Mouse (Mus musculus) neural tube, embryonic 12.5 days (tissue): ENCODE results near the gene Tbx6. TPM values are rescaled to one million over a fixed set of nuclear protein-coding genes. Genes with fewer than 3 reads are reported as not detected.

Experiments
- ATAC-seq: fragments of 200-750 bp; cut with Nextera tagmentation; 2 replicates; pipeline ENCODE4 v1.8.0; 2017; ENCODE audit warnings: low read depth, mild to moderate bottlenecking, moderate TSS enrichment, moderate library complexity; ENCODE audit not compliant: low FRiP score
- H3K27ac ChIP-seq: fragments of 300-500 bp; sonication (generic); 2 replicates; pipeline ENCODE4 v1.5.1; 2016
- H3K27me3 ChIP-seq: fragments of 300-500 bp; sonication (generic); replicated peaks from 2 replicates; pipeline ENCODE4 v1.6.1; 2016; ENCODE audit warnings: mild to moderate bottlenecking
- H3K36me3 ChIP-seq: fragments of 300-500 bp; sonication (generic); 2 replicates; pipeline ENCODE4 v1.6.1; 2016; ENCODE audit warnings: mild to moderate bottlenecking
- H3K4me1 ChIP-seq: fragments of 300-500 bp; sonication (generic); 2 replicates; pipeline ENCODE4 v1.6.1; 2016
- H3K4me2 ChIP-seq: fragments of 300-500 bp; sonication (generic); replicated peaks from 2 replicates; pipeline ENCODE4 v1.6.1; 2016; ENCODE audit warnings: mild to moderate bottlenecking
- H3K4me3 ChIP-seq: fragments of 300-500 bp; sonication (generic); 2 replicates; pipeline ENCODE4 v1.5.1; 2016
- H3K9ac ChIP-seq: fragments of 300-500 bp; sonication (generic); 2 replicates; pipeline ENCODE4 v1.6.1; 2016; ENCODE audit warnings: mild to moderate bottlenecking
- H3K9me3 ChIP-seq: fragments of 300-500 bp; sonication (generic); 2 replicates; pipeline ENCODE4 v1.6.1; 2016; ENCODE audit warnings: mild to moderate bottlenecking
- WGBS: fragments of 180-500 bp; shearing (Covaris S2); methylation state at CpG from one replicate; pipeline ENCODE4 v1.1.7; 2016; 5-methylcytosine and 5-hydroxymethylcytosine counted together
- polyA plus RNA-seq: library from polyadenylated mRNA; unstranded; fragments of >200 nt; fragmentation: Nextera tagmentation; extraction: Ambion mirVana; gene quantifications from 2 replicates; pipeline ENCODE4 v1.2.1, GENCODE M21; 2016

The Tbx6 gene
- polyA plus RNA-seq, 1 experiment from 2014 or later = 0.68 TPM

DNA sequence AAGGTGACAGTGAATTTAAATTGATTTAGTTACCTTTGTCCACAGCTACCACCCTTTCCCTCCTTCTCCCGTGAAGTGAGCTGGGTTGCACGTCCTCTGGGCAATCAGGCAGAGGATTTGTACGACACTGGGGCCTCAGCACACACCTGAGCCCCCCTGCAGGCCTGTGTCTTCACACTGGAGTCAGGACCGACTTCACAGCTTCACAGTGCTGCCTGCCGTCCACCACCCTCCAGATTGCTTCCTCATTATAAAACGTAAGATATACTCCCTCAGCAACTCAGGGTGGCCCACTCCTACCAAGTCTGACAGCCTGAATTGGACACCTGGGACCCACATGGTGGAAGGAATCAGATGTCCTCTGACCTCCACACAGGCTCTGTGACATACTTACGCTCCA lies 22.7 kb upstream of the Tbx6 start:
- peaks cover 8% of the 10 kb centered on the region for H3K36me3 ChIP-seq
- WGBS = 60% methylated on average over 7 of the region's 7 CpGs
- no peak overlapping the region for H3K9ac ChIP-seq
- H3K4me2 ChIP-seq = no peak overlapping the region
- no peak for ATAC-seq
- no peak overlapping the region for H3K4me3 ChIP-seq
- H3K27ac ChIP-seq = no peak overlapping the region
- H3K4me1 ChIP-seq = peaks cover 26% of the 10 kb centered on the region
- no peaks in the 10 kb centered on the region for H3K27me3 ChIP-seq
- no peaks in the 10 kb centered on the region for H3K9me3 ChIP-seq

DNA sequence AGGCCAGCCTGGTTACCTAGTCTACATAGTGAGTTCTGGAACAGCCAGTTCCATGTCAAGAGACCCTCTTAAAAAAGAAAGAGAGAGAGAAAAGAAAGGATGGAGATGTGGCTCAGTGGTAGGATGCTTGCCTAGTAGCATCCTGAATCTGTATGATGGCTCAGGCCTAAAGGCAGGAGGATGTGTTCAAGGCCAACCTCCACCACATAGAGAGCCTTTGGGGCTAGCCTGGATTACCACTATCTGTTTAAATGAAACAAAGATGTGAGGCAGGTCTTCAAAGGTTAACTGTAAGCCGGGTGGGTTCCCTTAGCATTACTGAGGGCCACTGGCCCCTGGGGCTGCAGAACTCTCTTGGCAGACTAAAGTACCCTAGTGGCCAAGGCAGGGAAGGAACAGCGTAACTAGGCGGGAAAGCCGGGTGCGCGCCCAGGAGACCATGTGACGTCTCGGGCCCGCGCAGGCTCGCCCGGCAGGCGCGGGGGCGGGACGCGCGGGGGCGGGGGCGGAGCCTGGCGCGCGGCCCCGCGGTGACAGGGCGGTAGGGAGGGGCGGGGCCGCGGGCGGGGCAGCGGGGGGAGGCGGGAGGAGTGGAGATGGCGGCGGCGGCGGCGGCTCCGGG lies 22.1 kb upstream of the Tbx6 start, which contains the start of gene Mapk3:
Gene Mapk3 (plus strand): TSS at position 552 of the 622 bp plus-strand sequence.
- 2% methylated on average over 33 of the region's 38 CpGs for WGBS
- H3K9ac ChIP-seq = peak within 1 kb of the TSS; percentile 81
- ATAC-seq = peak; percentile 70
- H3K9me3 ChIP-seq = no peaks in the 10 kb centered on the region
- peaks cover 26% of the 10 kb centered on the region for H3K4me1 ChIP-seq
- peak within 1 kb of the TSS; percentile 58 for H3K27ac ChIP-seq
- H3K36me3 ChIP-seq = peaks cover 14% of the 10 kb centered on the region
- peak within 1 kb of the TSS; percentile 78 for H3K4me3 ChIP-seq
- H3K27me3 ChIP-seq = no peaks in the 10 kb centered on the region
- H3K4me2 ChIP-seq = peak within 1 kb of the TSS; percentile 93

DNA sequence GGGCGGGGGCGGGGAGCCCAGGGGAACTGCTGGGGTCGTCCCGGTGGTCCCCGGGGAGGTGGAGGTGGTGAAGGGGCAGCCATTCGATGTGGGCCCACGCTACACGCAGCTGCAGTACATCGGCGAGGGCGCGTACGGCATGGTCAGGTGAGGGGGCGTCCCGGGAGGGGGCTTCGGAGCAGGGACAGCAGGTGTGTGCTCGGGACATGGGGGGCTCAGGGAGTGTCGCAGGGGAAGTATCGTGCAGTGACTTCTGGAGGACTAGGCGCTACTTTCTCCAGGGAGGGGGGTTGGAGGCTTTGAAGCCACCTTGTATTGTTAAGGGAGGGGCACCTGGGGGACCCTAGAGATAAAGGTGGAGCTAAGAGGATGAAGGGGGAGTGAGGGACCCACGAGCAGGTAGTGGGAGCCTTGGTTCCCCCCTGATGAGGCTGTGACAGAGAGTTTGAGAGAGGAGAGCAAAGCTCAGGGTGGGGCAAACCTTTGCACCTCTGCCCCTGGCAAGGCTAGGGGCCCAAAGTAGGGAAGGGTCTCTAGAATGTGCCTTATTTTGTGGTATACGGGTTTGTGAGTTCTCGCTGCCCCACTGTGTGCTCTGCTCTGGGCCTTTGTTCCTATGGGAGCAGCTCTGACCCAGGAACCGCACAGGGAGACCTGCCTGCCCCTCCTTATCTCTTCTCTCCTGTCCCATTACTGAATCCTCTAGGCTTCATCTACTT lies 21.5 kb upstream of the Tbx6 start:
- Histone ChIP-seq H3K4me2 (peak overlapping the region; percentile 93), H3K4me1 (peaks cover 24% of the 10 kb centered on the region)

DNA sequence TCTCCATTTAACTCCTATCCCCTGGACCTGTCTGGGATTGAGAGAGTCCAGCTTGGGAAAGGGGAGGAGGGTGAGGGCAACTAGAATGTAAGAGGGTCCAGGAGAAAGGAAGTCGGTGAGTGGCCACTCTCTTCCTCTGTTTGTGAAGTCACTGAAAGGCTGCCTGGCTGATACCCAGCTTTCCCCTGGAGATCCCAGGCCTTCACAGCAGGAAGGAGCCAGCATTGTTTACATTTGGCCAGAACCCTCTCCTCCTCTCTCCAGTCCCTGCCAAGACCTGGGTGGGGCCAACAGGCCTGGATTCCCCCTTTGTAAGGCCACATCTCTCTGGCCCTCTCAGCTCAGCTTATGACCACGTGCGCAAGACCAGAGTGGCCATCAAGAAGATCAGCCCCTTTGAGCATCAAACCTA lies 20.9 kb upstream of the Tbx6 start:
- Histone ChIP-seq H3K27ac (peak overlapping the region; percentile 58), H3K4me3 (peak overlapping the region; percentile 78), H3K36me3 (peaks cover 26% of the 10 kb centered on the region), H3K9me3 (no peaks in the 10 kb centered on the region), H3K4me2 (peak overlapping the region; percentile 93), H3K9ac (peak overlapping the region; percentile 81), H3K27me3 (no peaks in the 10 kb centered on the region), H3K4me1 (peaks cover 21% of the 10 kb centered on the region)
- no peak for ATAC-seq
- 14% methylated on average over 3 of the region's 3 CpGs for WGBS

More for the DNA sequence above, 21.5 kb upstream of the Tbx6 start:
- H3K4me3 ChIP-seq = peak overlapping the region; percentile 78
- peaks cover 21% of the 10 kb centered on the region for H3K36me3 ChIP-seq
- ATAC-seq = peak; percentile 71
- H3K9me3 ChIP-seq = no peaks in the 10 kb centered on the region
- H3K27me3 ChIP-seq = no peaks in the 10 kb centered on the region
- peak overlapping the region; percentile 81 for H3K9ac ChIP-seq
- 2% methylated on average over 24 of the region's 24 CpGs for WGBS
- H3K27ac ChIP-seq = peak overlapping the region; percentile 58

DNA sequence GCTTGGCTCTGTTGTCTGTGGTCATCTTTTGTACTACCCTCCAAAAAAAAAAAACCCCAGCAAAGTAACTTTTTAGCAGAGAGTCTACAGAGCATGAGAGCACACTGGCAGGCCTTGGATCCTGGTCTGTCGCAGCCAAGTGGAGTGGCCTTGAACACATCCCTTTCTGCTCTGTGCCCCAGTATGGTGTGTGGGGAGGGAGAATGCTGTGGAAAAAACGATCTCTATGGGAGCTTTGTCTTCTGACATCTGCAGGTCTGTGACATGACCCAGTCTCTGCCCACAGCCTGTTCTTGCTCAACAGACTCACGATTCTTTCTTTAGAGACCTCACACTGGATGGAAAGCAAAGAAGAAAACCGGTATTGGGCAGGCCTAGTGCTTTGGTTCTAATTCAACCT lies 20.3 kb upstream of the Tbx6 start:
- 74% methylated on average over 4 of the region's 4 CpGs for WGBS
- Histone ChIP-seq H3K4me3 (no peak overlapping the region), H3K36me3 (peaks cover 32% of the 10 kb centered on the region), H3K4me1 (peaks cover 21% of the 10 kb centered on the region), H3K27me3 (no peaks in the 10 kb centered on the region), H3K9ac (peak overlapping the region; percentile 81; the same call in 1 of the 2 replicates), H3K4me2 (peak overlapping the region; percentile 93), H3K27ac (no peak overlapping the region), H3K9me3 (no peaks in the 10 kb centered on the region)
- ATAC-seq = no peak

DNA sequence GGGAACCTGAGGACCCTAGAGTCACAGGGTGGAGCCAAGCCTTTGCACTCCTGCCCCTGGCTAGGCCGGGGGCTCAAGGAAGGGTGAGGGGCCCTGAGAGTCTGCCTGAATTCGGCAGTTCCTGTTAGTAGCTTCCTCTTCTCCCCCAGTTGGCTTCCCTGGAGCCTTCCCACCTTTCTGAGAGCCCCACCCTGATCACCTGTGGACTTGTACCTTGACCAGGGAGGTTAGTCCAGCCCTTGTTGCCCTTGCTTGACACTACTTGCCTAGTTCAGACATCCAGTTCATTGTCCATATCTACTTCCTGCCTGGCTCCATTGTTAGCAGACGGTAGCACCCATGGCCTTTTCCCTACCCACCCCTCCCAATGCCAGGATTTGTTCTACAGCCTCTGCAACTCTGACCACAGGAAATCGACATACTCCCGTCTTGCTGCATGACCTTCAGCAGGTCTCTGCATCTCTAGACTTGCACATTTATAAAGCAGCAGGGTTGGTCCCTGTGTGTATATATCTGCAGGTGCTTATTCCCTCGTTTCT lies 19.7 kb upstream of the Tbx6 start:
- no peaks in the 10 kb centered on the region for H3K9me3 ChIP-seq
- peak overlapping the region; percentile 93 for H3K4me2 ChIP-seq
- no peak overlapping the region for H3K4me3 ChIP-seq
- no peak for ATAC-seq
- 82% methylated on average over 6 of the region's 6 CpGs for WGBS
- H3K27ac ChIP-seq = no peak overlapping the region
- H3K4me1 ChIP-seq = peaks cover 21% of the 10 kb centered on the region
- H3K9ac ChIP-seq = no peak overlapping the region
- H3K27me3 ChIP-seq = no peaks in the 10 kb centered on the region
- H3K36me3 ChIP-seq = peaks cover 38% of the 10 kb centered on the region

DNA sequence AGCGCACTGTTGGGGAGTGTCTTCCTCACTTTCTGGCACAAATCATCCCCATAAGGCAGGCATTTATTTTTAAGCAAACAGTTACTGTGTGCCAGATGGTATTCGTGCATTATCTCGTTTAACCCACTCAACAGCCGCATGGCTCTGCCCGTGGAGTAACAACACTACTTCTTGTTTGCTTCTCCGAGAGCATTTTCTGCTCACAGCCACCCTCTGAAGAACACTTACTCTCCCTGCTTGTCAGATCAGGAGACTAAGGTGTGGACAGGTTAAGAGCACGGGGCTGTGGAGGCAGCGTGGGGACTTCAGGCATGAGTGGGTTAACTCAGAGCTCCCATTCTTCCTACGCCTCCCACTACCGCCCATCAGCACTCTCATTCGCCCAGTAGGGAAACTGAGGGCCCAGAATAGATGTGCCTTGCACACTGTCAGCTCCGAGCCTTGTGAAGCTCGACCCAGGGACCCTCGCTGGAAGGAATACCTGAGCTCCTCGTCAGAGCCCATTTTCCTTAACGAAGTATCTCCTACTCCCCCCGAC lies 18.7 kb upstream of the Tbx6 start:
- no peak overlapping the region for H3K9ac ChIP-seq
- no peak overlapping the region for H3K27ac ChIP-seq
- no peaks in the 10 kb centered on the region for H3K9me3 ChIP-seq
- no peak overlapping the region for H3K4me3 ChIP-seq
- H3K4me2 ChIP-seq = 0 out of 2 replicates have a peak overlapping the region, but pooled peaks have one; percentile 16
- H3K27me3 ChIP-seq = no peaks in the 10 kb centered on the region
- H3K4me1 ChIP-seq = peaks cover 21% of the 10 kb centered on the region
- peaks cover 48% of the 10 kb centered on the region for H3K36me3 ChIP-seq
- ATAC-seq = no peak
- WGBS = 79% methylated on average over 17 of the region's 17 CpGs

DNA sequence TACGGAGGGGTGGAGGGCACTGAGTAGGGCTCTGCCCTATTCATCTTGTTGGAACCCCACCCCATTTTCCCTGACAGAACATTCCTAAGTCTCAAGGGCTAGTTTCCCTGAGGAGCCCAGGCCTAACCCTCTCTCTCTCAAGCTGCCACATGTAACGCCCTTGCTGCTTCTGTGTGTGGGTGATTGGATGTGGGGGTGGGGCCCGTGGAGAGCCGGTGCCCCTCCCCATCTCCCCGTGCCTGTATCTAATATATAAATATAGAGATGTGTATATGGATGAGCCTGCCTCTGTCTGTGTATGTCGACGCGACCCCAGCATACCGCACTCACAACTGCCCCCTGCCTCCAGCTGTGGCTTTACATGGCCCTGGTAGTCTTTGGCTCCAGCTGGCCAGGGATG lies 15.7 kb upstream of the Tbx6 start:
- no peaks in the 10 kb centered on the region for H3K27me3 ChIP-seq
- H3K4me3 ChIP-seq = no peak overlapping the region
- no peak overlapping the region for H3K4me2 ChIP-seq
- H3K9ac ChIP-seq = no peak overlapping the region
- peaks cover 71% of the 10 kb centered on the region for H3K36me3 ChIP-seq
- ATAC-seq = no peak
- 91% methylated on average over 9 of the region's 9 CpGs for WGBS
- H3K27ac ChIP-seq = no peak overlapping the region
- H3K4me1 ChIP-seq = peaks cover 14% of the 10 kb centered on the region
- no peaks in the 10 kb centered on the region for H3K9me3 ChIP-seq

DNA sequence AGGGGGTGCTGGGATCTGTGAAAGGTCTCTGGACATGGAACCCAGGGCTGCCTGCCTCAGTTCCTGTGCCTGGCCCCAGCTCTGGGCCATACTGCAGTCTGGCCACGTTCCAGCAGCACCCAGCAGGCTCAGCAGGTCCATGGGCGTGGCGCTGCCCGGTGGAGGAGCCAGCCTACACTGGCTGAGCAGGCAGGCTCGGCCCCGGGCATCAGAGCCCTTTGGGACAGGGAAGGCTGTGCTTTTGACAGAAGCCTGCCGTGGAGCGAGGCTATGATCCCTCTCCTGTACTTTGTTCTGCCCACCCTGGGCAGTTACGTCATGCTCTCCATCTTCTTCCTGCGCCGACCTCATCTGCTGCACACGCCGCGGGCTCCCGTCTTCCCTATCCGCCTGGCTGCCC lies 15.1 kb upstream of the Tbx6 start, which contains the start of gene Gdpd3:
Gene Gdpd3 (plus strand): TSS at position 134 of the 400 bp plus-strand sequence.
- no peak within 1 kb of the TSS for H3K9ac ChIP-seq
- no peak within 1 kb of the TSS for H3K4me2 ChIP-seq
- no peaks in the 10 kb centered on the region for H3K27me3 ChIP-seq
- WGBS = 93% methylated on average over 16 of the region's 16 CpGs
- H3K27ac ChIP-seq = no peak within 1 kb of the TSS
- peaks cover 76% of the 10 kb centered on the region for H3K36me3 ChIP-seq
- H3K4me3 ChIP-seq = no peak within 1 kb of the TSS
- H3K4me1 ChIP-seq = peaks cover 7% of the 10 kb centered on the region; the same call in 1 of the 2 replicates
- H3K9me3 ChIP-seq = no peaks in the 10 kb centered on the region
- ATAC-seq = no peak

DNA sequence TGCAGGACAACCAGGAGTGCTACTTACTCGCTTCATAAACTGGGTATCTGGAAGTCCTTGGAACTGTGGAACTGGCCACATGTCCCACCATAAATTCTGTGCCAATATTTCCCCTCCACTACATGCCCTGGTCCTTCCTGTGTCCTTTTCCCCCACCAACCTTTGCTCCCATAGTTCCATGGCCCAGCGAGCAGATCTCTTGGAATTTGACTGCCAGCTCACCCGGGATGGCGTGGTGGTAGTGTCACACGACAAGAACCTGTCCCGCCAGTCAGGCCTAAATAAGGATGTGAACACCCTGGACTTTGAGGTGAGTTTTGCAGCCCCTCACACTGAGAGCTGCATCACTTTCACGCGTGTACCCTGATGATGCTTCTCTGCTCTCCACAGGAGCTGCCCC lies 14.3 kb upstream of the Tbx6 start:
- Histone ChIP-seq H3K36me3 (peaks cover 76% of the 10 kb centered on the region), H3K4me2 (no peak overlapping the region), H3K9me3 (no peaks in the 10 kb centered on the region), H3K9ac (no peak overlapping the region), H3K4me3 (no peak overlapping the region), H3K27me3 (no peaks in the 10 kb centered on the region), H3K27ac (no peak overlapping the region), H3K4me1 (peaks cover 5% of the 10 kb centered on the region; the same call in 1 of the 2 replicates)
- 96% methylated on average over 8 of the region's 8 CpGs for WGBS
- ATAC-seq = no peak

DNA sequence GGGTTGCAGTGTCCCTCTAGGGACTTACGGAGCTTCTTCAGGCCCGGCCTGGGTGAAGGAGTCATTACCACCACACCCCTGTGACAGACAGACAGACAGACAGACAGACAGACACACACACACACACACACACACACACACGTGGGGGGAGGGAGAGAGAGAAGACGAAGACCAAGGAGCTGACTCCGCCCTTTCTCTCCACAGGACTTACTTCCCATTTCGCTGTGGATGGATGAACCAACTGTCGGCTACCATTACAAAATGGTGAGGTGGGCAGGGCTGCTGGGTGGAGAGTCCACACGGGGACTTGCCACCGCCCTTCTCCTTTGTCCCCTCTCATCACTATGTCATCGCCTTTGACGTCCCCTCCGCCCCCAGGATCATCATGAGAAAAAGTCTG lies 10.5 kb upstream of the Tbx6 start:
- 84% methylated on average over 12 of the region's 12 CpGs for WGBS
- no peak overlapping the region for H3K4me3 ChIP-seq
- H3K4me2 ChIP-seq = no peak overlapping the region
- H3K27me3 ChIP-seq = no peaks in the 10 kb centered on the region
- H3K9ac ChIP-seq = no peak overlapping the region
- ATAC-seq = no peak
- H3K36me3 ChIP-seq = peaks cover 54% of the 10 kb centered on the region
- H3K9me3 ChIP-seq = no peaks in the 10 kb centered on the region
- H3K27ac ChIP-seq = no peak overlapping the region
- H3K4me1 ChIP-seq = peaks cover under 1% of the 10 kb centered on the region

DNA sequence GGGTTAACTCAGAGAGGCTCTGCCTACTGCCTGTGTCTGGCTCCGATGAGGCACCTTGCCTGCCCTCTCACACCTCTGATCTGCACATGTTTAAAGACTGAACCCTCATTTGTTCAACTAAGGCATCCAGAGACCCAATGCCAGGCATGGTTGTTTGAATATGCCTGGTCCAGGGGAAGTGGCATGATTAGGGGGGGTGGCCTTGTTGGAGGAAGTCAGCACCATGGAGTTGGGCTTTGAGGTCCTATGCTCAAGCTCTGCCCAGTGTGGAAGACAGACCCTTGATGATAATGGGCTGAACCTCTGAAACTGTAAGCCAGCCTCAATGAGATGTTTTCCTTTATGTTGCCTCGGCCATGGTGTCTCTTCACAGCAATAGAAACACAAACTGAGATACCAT lies 7.9 kb upstream of the Tbx6 start:
- ATAC-seq = no peak
- H3K4me2 ChIP-seq = no peak overlapping the region
- no peak overlapping the region for H3K4me3 ChIP-seq
- no peak overlapping the region for H3K9ac ChIP-seq
- H3K27me3 ChIP-seq = no peaks in the 10 kb centered on the region
- H3K9me3 ChIP-seq = no peaks in the 10 kb centered on the region
- peaks cover 18% of the 10 kb centered on the region for H3K4me1 ChIP-seq
- 64% methylated on average over 2 of the region's 2 CpGs for WGBS
- no peak overlapping the region for H3K27ac ChIP-seq
- peaks cover 32% of the 10 kb centered on the region for H3K36me3 ChIP-seq
